Mouse (Mus musculus) cerebellum, postnatal 36 days (tissue): ENCODE measurements around the gene Astn1.

Experiments
- DNase-seq, 2 experiments: peaks; one replicate each; pipeline ENCODE4 v3.0.0; 2021 to 2022; ENCODE audit warnings: mixed read lengths in 2 of 2

Astn1 gene

DNA sequence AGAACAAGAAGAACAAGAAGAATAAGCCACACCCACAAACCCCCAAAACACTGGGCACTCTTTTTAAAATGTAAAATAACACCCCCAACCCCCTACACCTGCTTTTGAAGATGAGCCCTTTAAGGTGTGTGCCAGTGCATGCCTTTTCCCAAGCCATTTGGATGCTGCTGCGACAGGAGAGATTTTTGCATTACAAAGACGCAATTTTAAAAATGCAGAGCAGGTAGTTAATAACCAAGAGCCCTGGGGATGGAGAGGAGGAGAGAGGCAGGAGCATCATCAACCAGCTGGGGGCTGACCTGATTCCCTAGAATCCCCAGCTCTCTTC lies at the start of gene Astn1:
Gene Astn1 (plus strand): TSS at position 310 of the 328 bp plus-strand sequence.
- no peak for DNase-seq

GRCm38 (mm10) chr1:158323325-158323724 lies 38.7 kb upstream of the Astn1 start:
- DNase-seq: peak in 1 of 2 experiments; percentile 23

- peak; percentile 59 to 62 for DNase-seq
Measured at GRCm38 (mm10) chr1:158328126-158328525, 33.9 kb upstream of the Astn1 start.

DNA sequence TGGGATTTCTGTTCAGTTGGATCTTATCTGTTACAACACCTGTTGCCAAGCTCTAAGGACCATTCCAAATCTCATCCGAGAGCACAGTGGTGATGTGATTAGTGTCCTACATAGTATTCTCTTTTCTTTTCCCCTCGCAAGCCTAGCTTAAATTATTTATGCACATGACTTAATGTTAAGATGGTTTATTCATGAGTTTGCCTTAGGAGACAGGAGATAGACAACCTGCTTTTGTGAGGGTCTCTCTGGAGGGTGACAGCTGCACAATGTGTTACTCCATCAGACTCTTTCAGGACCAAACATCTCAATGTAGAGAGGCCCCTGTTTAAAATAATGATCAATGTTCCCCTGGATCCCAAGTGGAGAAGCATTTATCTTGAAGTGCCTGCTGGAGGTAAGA lies 33.2 kb upstream of the Astn1 start:
- DNase-seq: no peak

- peak in 1 of 2 experiments; percentile 16 for DNase-seq
Measured at GRCm38 (mm10) chr1:158343243-158343714, 18.8 kb upstream of the Astn1 start.

- DNase-seq: no peak
Measured at GRCm38 (mm10) chr1:158353656-158354371, 8.3 kb upstream of the Astn1 start.

GRCm38 (mm10) chr1:158355177-158356050 lies 6.7 kb upstream of the Astn1 start:
- peak; percentile 43 to 53 for DNase-seq

- peak; percentile 94 to 96 for DNase-seq
Measured at GRCm38 (mm10) chr1:158356051-158356461, 6.0 kb upstream of the Astn1 start, which contains the start of gene Brinp2. Gene Brinp2 (minus strand): TSS chr1:158356326.

DNA sequence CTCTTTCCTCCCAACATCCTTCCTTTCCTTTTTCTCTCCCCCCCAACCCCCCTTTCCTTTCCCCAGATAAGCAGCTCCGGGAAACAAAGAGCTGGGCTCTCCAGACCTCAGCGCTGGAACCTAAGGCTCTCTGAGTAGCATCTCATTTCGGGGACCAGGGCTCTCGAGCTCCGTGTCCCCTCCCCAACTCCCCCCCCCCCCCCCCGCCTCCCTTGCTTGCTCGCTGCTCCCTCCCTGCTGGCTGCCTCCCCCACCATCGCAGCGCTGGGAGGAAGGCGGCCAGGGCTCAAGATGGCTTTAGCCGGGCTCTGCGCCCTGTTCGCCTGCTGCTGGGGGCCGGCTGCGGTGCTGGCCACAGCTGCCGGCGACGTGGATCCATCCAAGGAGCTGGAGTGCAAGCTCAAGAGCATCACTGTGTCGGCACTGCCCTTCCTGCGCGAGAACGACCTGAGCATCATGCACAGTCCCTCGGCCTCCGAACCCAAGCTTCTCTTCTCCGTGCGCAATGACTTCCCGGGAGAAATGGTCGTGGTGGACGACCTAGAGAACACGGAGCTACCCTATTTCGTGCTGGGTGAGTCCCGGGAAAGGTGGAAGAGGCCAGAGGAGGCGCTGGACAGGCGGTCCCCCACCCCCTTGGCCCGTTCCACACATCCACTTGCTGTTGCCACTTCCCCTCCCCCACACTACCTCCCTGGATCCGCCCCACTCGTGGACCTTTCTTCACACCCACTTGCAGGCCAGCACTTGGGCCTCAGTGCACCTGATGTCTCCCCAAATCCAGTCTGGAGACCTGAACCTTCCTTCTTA lies 424 bp downstream of the Astn1 start:
- peak; percentile 54 to 60 for DNase-seq

- no peak for DNase-seq
Measured at GRCm38 (mm10) chr1:158364461-158364860, 2.4 kb downstream of the Astn1 start.

- no peak for DNase-seq
Measured at GRCm38 (mm10) chr1:158382277-158382676, 20.2 kb downstream of the Astn1 start.

GRCm38 (mm10) chr1:158383210-158383609 lies 21.1 kb downstream of the Astn1 start:
- no peak for DNase-seq

- DNase-seq: no peak
Measured at GRCm38 (mm10) chr1:158385311-158385710, 23.2 kb downstream of the Astn1 start.

- no peak for DNase-seq
Measured at GRCm38 (mm10) chr1:158386781-158387180, 24.7 kb downstream of the Astn1 start.

DNA sequence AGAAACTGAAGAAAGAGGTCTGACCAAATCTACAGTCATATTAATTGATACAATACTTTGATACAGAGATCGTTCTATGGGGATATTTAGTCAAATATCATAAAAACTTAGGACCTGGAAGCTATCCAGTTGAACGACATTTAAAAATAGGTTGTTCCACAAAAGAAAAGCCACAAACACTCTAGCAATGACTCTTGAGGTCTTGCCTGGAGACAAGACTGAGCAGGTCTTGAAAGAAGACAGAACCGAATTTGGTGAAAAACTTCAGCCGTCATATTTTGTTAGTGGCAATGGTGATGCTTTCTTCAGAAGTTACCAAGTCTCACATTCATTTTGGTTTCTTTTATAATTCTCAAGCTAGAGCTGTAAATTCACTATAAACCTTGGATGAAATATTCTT lies 26.9 kb downstream of the Astn1 start:
- no peak for DNase-seq

- no peak for DNase-seq
Measured at GRCm38 (mm10) chr1:158390693-158391092, 28.6 kb downstream of the Astn1 start.

GRCm38 (mm10) chr1:158397058-158397457 lies 35.0 kb downstream of the Astn1 start:
- no peak for DNase-seq

DNA sequence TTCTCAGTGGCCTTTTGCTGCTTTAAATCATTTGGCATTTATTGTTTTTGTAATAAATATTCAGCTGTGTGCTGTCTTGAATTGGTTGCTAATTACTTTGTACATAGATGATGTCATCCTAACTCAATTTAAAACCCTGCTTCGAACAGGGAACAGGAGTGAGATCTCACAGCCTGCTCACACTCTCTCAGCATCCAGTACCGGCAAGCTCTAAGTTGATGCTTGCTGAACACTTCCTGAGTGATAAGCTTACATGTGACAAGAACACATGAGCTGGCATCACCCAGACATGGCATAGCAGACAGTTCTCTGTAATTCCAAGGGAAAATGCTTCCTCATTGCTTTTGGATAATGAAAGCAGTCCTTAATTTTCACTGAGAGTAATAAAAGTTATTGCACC lies 38.8 kb downstream of the Astn1 start:
- no peak for DNase-seq

DNA sequence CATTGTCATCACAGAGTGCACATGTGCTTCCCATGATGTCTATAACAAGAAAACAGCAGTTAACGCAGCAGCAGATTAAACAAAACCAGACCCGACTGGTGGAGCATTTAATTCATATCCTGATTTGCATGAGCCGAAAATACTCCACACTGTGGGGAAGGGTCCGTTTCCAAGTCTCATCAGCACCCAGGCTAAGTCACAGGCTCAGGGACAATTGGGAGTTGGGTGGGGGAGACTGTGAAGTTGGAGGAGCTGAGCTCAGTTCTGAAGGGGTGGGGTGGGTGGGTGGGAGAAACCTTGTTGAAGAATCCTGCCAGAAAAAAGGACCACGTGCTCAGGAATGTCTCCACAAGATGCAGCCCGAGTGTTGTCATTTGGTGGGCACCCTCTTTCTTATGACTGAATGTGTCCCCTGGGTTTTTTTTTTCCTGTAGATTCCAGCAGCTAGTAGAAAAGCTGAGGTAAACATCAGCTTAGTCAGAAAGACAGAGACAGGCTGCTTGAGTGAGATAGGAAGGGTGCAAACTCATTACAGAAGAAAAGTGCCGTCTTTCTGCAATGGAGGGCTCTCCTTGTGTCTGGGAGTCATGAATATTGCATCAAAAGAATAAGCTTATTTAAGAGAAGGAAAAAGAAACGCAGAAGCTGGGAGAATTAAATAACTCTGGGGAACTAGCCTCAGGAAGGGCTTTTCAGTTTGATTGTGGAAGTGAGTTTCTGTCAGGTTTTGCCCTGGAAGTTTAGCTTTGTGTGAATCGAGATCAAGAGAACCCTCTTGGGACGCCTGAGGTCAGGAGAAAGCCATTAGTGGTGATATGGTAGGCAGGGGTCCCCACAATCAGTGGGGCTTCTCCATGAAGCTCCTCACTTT lies 44.1 kb downstream of the Astn1 start:
- DNase-seq: no peak

DNA sequence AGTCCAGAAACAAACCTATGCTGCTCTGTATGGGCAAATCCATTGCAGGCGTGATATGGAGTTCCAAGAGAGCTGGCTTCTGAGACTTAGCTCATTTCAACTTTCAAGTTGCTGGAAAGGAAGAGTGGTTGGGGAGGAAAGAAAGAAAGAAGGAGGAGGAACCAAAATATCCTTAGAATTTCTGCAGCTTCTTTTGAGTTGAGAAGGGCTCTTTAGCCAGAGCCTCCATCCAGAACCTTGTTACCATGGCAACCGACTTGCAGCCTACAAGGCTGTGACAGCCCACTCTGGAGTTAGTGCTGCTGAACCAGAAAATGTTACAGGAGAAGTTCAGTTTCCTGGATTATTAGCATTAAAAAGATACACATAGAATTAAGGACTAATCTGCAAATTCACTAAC lies 46.1 kb downstream of the Astn1 start:
- DNase-seq: no peak

DNA sequence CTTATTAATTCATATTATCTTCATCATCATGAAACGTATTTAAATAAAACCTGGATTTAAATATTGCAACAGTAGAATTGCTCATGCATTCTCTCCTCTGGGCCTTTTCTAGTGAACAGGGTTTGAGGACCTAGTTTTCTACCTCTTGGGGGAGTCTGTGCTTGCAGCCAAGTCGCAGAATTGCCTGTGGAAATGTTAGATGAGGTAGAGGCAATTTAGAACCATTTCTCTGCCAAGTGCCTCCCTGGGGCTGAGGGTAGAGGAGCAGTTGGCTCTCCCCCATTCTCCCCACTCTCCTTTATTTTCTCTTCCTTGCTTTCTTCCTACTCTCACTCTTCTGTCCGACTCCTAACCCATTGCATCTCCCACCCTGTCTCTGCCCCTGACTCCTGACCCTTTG lies 49.1 kb downstream of the Astn1 start:
- DNase-seq: no peak

DNA sequence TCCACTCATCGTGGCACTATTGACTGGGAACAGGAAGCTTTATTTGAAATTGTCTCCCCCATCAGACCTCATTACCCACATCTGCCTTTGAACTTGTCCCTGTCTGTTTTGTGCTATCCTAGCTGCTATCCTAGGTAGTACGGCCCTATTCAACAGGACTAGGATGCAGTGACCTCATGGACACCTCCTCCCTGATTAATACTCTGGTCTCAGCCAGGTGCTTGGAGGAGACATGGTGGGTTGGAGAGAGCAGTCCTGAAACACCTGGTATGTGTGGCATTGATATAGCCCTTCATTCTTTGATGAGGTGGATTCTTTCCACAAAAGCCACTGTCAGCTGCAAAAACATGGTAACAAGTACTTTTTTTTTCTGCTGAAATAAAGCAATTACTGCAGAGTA lies 52.1 kb downstream of the Astn1 start:
- no peak for DNase-seq
